Mouse (Mus musculus) intestine, postnatal 0 days (tissue): ENCODE data around the gene Gabrb1. TPM values are rescaled to one million over a fixed set of nuclear protein-coding genes. Genes with fewer than 3 reads are reported as not detected.

Experiments used
- ATAC-seq: fragments of 200-750 bp; cut with Nextera tagmentation; 2 replicates; pipeline ENCODE4 v1.8.0; 2017; ENCODE audit warnings: mild to moderate bottlenecking, moderate TSS enrichment, moderate library complexity
- H3K27ac ChIP-seq: fragments of 300-500 bp; sonication (generic); 2 replicates; pipeline ENCODE4 v1.5.1; 2014; ENCODE audit warnings: mild to moderate bottlenecking, low read depth, low read length, moderate library complexity
- H3K27me3 ChIP-seq: fragments of 300-500 bp; sonication (generic); replicated peaks from 2 replicates; pipeline ENCODE4 v1.6.1; 2014; ENCODE audit warnings: low read length, mixed read lengths; ENCODE audit not compliant: control insufficient read depth, insufficient read depth
- H3K36me3 ChIP-seq: fragments of 300-500 bp; sonication (generic); 2 replicates; pipeline ENCODE4 v1.6.1; 2014; ENCODE audit warnings: mild to moderate bottlenecking, moderate library complexity; ENCODE audit not compliant: control insufficient read depth, insufficient read depth
- H3K4me1 ChIP-seq: fragments of 300-500 bp; sonication (generic); replicated peaks from 2 replicates; pipeline ENCODE4 v1.6.1; 2014; ENCODE audit warnings: antibody characterized with exemption, low read length, mixed read lengths; ENCODE audit not compliant: control insufficient read depth, insufficient read depth
- H3K4me2 ChIP-seq: fragments of 300-500 bp; sonication (generic); replicated peaks from 2 replicates; pipeline ENCODE4 v1.6.1; 2014; ENCODE audit warnings: low read depth, mild to moderate bottlenecking, moderate library complexity
- H3K4me3 ChIP-seq: fragments of 300-500 bp; sonication (generic); 2 replicates; pipeline ENCODE4 v1.5.1; 2014; ENCODE audit warnings: low read depth, low read length
- H3K9ac ChIP-seq: fragments of 300-500 bp; sonication (generic); 2 replicates; pipeline ENCODE4 v1.6.1; 2014; ENCODE audit warnings: mild to moderate bottlenecking, low read depth, low read length
- H3K9me3 ChIP-seq: fragments of 300-500 bp; sonication (generic); 2 replicates; pipeline ENCODE4 v1.6.1; 2016; ENCODE audit warnings: mixed run types; ENCODE audit not compliant: control insufficient read depth
- CTCF ChIP-seq: sonication (generic); IDR thresholded peaks from 2 replicates; pipeline ENCODE4 v1.5.1; 2016; ENCODE audit warnings: low read depth, mild to moderate bottlenecking, control low read depth, antibody characterized with exemption, moderate library complexity
- WGBS: fragments of 180-500 bp; shearing (Covaris S2); extraction: QIAGEN DNeasy Blood & Tissue Kit; methylation state at CpG from one replicate; pipeline ENCODE4 v1.1.7; 2014; 5-methylcytosine and 5-hydroxymethylcytosine counted together
- polyA plus RNA-seq: library from polyadenylated mRNA; unstranded; fragments of >200 nt; fragmentation: Nextera tagmentation; extraction: Ambion mirVana; gene quantifications from 2 replicates; pipeline ENCODE4 v1.2.1, GENCODE M21; 2015

The Gabrb1 gene
- polyA plus RNA-seq, 1 experiment from 2014 or later = 0.16 TPM

DNA sequence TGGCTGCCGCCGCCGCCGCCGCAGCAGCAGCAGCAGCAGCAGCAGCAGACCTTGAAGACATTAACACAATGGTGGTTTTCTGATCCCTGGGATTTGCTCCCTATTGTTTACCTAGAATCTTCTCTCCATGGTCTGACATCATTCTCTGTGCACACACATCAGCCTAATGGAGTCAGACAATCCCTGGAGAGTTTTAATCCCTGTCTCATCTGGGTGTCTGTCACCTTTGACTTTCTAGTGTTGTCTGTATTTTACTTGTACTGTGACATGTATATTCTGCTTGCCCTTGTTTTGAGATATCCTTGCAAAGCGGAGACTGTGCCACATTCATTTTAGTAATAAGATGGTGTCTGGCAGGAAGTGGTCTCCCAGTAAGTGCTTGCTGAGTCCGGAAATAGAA, 517.6 kb downstream of the Gabrb1 start:
- H3K27ac ChIP-seq = no peak overlapping the region
- H3K4me3 ChIP-seq = no peak overlapping the region
- H3K9me3 ChIP-seq = no peaks in the 10 kb centered on the region
- H3K27me3 ChIP-seq = no peaks in the 10 kb centered on the region
- no peak for ATAC-seq
- WGBS = 39% methylated on average over 7 of the region's 7 CpGs
- H3K9ac ChIP-seq = no peak overlapping the region
- H3K4me1 ChIP-seq = no peaks in the 10 kb centered on the region
- H3K36me3 ChIP-seq = no peaks in the 10 kb centered on the region
- no peak overlapping the region for H3K4me2 ChIP-seq
- no peak for TF ChIP-seq CTCF

- Histone ChIP-seq H3K9me3 (no peaks in the 10 kb centered on the region), H3K9ac (no peak overlapping the region), H3K36me3 (no peaks in the 10 kb centered on the region), H3K4me1 (no peaks in the 10 kb centered on the region), H3K27me3 (no peaks in the 10 kb centered on the region), H3K4me3 (no peak overlapping the region), H3K4me2 (no peak overlapping the region), H3K27ac (no peak overlapping the region)
- ATAC-seq = no peak
- WGBS = 23% methylated on average over 1 of the region's 1 CpGs
- TF ChIP-seq CTCF = no peak
Measured at GRCm38 (mm10) chr5:72181194-72181593, 523.3 kb downstream of the Gabrb1 start.

DNA sequence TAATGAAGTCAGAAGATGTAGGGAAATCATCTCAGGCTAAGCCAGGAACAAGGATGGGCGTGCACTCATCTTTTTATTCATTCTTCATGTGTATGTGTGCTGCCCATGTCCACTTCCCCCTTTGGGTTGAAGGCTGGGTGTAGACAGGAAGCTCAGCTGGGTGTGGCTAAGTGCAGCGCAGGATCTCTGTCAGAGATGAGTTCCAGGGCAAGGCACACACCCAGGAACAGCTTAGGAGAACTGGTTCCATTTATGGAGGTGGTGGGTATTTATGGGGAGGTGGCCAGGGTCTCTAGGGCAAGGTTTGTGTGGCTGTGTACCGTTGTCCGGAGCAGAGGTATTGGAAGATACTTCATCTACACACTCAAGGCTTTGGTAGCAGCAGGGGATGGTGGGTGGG, 524.9 kb downstream of the Gabrb1 start:
- H3K4me3 ChIP-seq = no peak overlapping the region
- no peaks in the 10 kb centered on the region for H3K27me3 ChIP-seq
- no peaks in the 10 kb centered on the region for H3K4me1 ChIP-seq
- no peak overlapping the region for H3K27ac ChIP-seq
- ATAC-seq = no peak
- H3K9ac ChIP-seq = no peak overlapping the region
- H3K4me2 ChIP-seq = no peak overlapping the region
- TF ChIP-seq CTCF = no peak
- no peaks in the 10 kb centered on the region for H3K9me3 ChIP-seq
- H3K36me3 ChIP-seq = no peaks in the 10 kb centered on the region
- WGBS = 84% methylated on average over 4 of the region's 4 CpGs

- no peak for ATAC-seq
- Histone ChIP-seq H3K27me3 (no peaks in the 10 kb centered on the region), H3K4me3 (no peak overlapping the region), H3K4me2 (no peak overlapping the region), H3K36me3 (no peaks in the 10 kb centered on the region), H3K4me1 (no peaks in the 10 kb centered on the region), H3K9me3 (no peaks in the 10 kb centered on the region), H3K9ac (no peak overlapping the region), H3K27ac (no peak overlapping the region)
- WGBS = 69% methylated on average over 6 of the region's 6 CpGs
- TF ChIP-seq CTCF = no peak
Measured at GRCm38 (mm10) chr5:72183929-72184328, 526.0 kb downstream of the Gabrb1 start.

GRCm38 (mm10) chr5:72184437-72185100, 526.7 kb downstream of the Gabrb1 start:
- no peak overlapping the region for H3K27ac ChIP-seq
- H3K9ac ChIP-seq = no peak overlapping the region
- 71% methylated on average over 13 of the region's 13 CpGs for WGBS
- no peak overlapping the region for H3K4me2 ChIP-seq
- H3K9me3 ChIP-seq = no peaks in the 10 kb centered on the region
- no peak for ATAC-seq
- H3K36me3 ChIP-seq = no peaks in the 10 kb centered on the region
- no peak for TF ChIP-seq CTCF
- no peak overlapping the region for H3K4me3 ChIP-seq
- H3K27me3 ChIP-seq = no peaks in the 10 kb centered on the region
- no peaks in the 10 kb centered on the region for H3K4me1 ChIP-seq

- no peak overlapping the region for H3K9ac ChIP-seq
- no peak overlapping the region for H3K4me3 ChIP-seq
- no peak for TF ChIP-seq CTCF
- no peaks in the 10 kb centered on the region for H3K27me3 ChIP-seq
- no peaks in the 10 kb centered on the region for H3K4me1 ChIP-seq
- H3K4me2 ChIP-seq = no peak overlapping the region
- H3K9me3 ChIP-seq = no peaks in the 10 kb centered on the region
- no peak for ATAC-seq
- WGBS = 84% methylated on average over 7 of the region's 7 CpGs
- H3K36me3 ChIP-seq = no peaks in the 10 kb centered on the region
- H3K27ac ChIP-seq = no peak overlapping the region
Measured at GRCm38 (mm10) chr5:72191154-72191553, 533.2 kb downstream of the Gabrb1 start.

GRCm38 (mm10) chr5:72191932-72192331, 534.0 kb downstream of the Gabrb1 start:
- Histone ChIP-seq H3K27ac (no peak overlapping the region), H3K4me3 (no peak overlapping the region), H3K27me3 (no peaks in the 10 kb centered on the region), H3K4me1 (no peaks in the 10 kb centered on the region), H3K36me3 (no peaks in the 10 kb centered on the region), H3K9me3 (no peaks in the 10 kb centered on the region), H3K9ac (no peak overlapping the region), H3K4me2 (no peak overlapping the region)
- WGBS = 66% methylated on average over 5 of the region's 5 CpGs
- TF ChIP-seq CTCF = no peak
- ATAC-seq = no peak
